Mouse (Mus musculus) ES-CJ7 (cell line): ENCODE data around the gene Vwa3b.

ENCODE experiments used
- DNase-seq: peaks from one replicate; pipeline ENCODE4 v3.0.0; 2011; ENCODE audit warnings: low read depth, low spot score

Gene Vwa3b

DNA sequence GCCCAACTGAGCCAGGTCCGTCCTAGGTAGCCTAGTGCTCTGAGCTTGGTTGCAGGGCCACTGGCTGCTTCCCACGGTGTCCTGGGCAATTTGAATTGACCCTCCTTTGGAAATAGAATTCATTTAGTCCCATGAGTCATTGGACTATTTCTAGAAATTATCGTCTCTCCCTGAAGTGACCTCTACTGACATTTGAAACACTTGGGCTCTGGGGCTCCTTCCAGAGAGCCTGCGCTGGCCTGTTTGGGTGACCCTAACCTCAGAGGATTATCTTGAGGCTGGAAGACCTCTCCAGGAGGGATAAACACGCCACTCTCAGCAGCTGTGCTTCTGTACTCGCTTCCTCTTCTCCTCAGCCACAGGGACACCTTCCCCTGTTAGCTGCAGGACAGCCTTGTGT lies 204.0 kb downstream of the Vwa3b start:
- DNase-seq: no peak

DNA sequence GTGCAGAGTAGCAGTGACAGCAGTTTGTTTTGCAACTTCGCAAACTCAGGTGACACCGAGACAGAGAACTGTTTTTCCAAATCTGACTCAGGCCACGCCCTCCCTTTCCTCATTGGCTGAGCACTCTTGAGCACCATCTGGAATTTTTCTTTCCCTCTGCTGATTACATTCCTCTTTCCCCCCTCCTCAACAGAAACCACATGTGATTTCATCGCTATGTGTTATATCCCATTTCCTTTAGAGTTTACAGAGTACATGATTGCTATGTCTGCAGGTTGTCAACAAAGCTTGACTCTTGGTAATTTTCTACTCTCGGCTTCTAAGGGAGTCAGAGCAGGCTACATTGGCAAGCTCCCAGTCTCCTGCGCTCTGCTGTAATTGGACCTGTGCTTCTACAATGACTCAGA lies 204.9 kb downstream of the Vwa3b start:
- DNase-seq: no peak
